Mouse (Mus musculus) gastrocnemius, postnatal 10 days (tissue): ENCODE results near the gene Ttc30a2. TPM values are rescaled to one million over a fixed set of nuclear protein-coding genes. Genes with fewer than 3 reads are reported as not detected.
A peak's percentile ranks its signal among the peaks of the same experiment; 100 is the strongest.
"Not testable (repeated sequence)": the region's sequence is repeated elsewhere in the genome, so short reads cannot be mapped to it uniquely, and the experiment has no call there.

Experiments
- DNase-seq: peaks from one replicate; pipeline ENCODE4 v3.0.0; 2021; ENCODE audit warnings: mixed read lengths
- total RNA-seq, 2 experiments: library from RNA; stranded (reverse); gene quantifications; 2 replicates each; pipeline ENCODE4 v1.2.3; 2021

Gene Ttc30a2
- total RNA-seq, 2 experiments from 2014 or later: 0.45 TPM; not detected in 1

GRCm38 (mm10) chr2:75980933-75981439 lies 3.0 kb upstream of the Ttc30a2 start:
- DNase-seq: not testable (repeated sequence)

GRCm38 (mm10) chr2:75976070-75976469 lies 1.9 kb downstream of the Ttc30a2 start:
- not testable (repeated sequence) for DNase-seq

GRCm38 (mm10) chr2:75974131-75974530 lies 3.8 kb downstream of the Ttc30a2 start:
- no peak for DNase-seq

- DNase-seq: peak; percentile 33
Observed at GRCm38 (mm10) chr2:75964972-75965371, 13.0 kb downstream of the Ttc30a2 start.

GRCm38 (mm10) chr2:75964512-75964911 lies 13.5 kb downstream of the Ttc30a2 start:
- peak; percentile 60 for DNase-seq

GRCm38 (mm10) chr2:75964051-75964450 lies 13.9 kb downstream of the Ttc30a2 start:
- DNase-seq: no peak

GRCm38 (mm10) chr2:75963211-75963840 lies 14.6 kb downstream of the Ttc30a2 start:
- no peak for DNase-seq

- no peak for DNase-seq
Observed at GRCm38 (mm10) chr2:75960366-75961330, 17.3 kb downstream of the Ttc30a2 start.

DNA sequence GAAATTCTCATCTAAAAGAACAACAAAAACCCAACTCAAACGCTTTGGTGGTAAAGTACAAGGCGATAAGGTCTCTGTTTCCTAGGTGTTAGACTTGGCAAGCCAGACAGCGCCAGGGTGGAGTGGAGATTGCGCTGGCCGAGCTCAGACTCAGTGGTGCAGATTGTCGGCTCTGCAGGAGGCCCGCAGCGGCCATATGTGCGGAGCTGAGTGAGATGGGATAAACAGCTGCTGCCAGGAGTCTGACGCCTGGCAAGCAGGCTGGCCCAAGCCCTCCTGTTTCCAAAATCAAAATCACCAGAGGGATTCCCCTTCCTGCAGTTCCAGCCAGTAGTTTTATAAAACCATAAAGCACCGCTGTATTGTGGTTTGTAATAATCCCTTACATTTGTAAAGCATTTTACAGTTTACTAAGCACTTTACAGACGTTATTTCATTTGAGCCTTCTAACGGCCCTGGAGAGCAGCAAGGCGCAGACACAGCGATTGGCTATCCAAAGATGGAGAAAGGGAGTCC lies 18.1 kb downstream of the Ttc30a2 start:
- peak; percentile 32 for DNase-seq

GRCm38 (mm10) chr2:75959183-75959849 lies 18.7 kb downstream of the Ttc30a2 start:
- DNase-seq: no peak

DNA sequence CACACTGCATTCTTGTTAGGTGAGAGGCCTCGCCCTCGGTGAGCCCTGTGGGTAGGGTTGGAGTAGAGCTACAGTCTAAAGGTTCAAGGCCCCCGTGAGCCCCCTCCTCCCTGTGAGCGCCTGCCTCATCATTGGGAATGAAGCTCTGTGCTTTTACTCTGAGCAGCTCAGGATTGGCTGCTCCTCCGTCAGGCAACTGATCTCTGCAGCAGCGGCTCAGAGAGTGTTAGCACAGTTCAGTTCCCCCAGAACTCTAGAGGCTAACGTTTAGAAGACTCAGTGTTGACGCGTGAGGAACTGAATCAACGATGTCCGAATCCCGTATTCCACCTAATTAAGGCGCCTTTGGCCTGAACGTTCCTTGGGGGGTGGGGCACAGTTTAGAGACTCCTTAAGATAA lies 22.3 kb downstream of the Ttc30a2 start:
- DNase-seq: no peak

- DNase-seq: no peak
Observed at GRCm38 (mm10) chr2:75953320-75953719, 24.6 kb downstream of the Ttc30a2 start.

- no peak for DNase-seq
Observed at GRCm38 (mm10) chr2:75950685-75951084, 27.3 kb downstream of the Ttc30a2 start.

- peak; percentile 76 for DNase-seq
Observed at GRCm38 (mm10) chr2:75938117-75939063, 39.6 kb downstream of the Ttc30a2 start, which contains the start of gene Ttc30b. TSS of gene Ttc30b (minus strand) at chr2:75938585.

DNA sequence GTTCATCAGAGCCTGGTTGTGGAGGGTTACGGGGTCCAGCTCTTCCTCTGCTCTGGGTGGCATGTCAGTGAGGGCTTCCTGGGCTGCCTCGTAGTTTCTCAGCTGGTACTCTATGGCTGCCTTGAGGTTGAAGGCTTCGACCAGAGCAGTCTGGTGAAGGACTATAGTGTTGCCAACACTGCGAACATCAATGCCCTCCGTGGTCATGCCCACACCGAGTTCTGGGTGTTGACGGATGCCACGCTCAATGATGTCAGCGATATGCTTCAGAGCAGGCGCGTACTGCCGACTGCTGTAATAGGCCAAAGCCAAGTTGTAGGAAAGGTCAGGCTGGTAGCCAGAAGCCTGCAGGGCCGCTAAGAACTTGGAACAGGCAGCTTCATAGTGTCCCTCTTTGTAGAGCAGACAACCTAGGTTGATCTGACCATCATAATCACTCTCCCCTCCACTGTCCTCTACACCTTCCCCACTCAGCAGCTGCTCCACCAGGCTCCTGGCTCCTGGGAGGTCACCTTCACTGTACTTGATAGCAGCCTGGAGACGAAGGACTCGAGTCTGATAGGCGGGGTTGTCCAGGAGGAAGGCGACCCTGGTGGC lies 40.4 kb downstream of the Ttc30a2 start:
- not testable (repeated sequence) for DNase-seq

DNA sequence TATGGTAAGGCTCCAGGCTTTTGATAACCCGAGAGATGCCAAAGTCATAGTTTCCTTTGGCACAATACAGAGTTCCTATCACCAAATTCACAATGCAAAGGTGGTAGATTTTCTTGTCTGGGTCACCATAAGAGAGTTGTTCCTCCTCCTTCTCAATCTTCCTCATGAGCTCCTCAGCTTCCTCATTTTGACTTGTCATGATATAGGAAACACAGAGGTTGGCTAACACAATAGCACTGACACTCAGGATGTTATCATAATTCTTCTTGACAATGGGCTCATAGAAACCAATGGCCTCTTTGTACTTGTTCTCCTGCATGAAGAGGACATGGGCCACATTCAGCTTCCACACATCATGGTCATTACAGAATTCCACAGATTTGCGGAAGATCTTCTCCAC lies 41.3 kb downstream of the Ttc30a2 start:
- DNase-seq: not testable (repeated sequence)

- no peak for DNase-seq
Observed at GRCm38 (mm10) chr2:75933541-75933940, 44.4 kb downstream of the Ttc30a2 start.

GRCm38 (mm10) chr2:75930941-75931340 lies 47.0 kb downstream of the Ttc30a2 start:
- no peak for DNase-seq

GRCm38 (mm10) chr2:75929786-75930444 lies 48.1 kb downstream of the Ttc30a2 start:
- no peak for DNase-seq

DNA sequence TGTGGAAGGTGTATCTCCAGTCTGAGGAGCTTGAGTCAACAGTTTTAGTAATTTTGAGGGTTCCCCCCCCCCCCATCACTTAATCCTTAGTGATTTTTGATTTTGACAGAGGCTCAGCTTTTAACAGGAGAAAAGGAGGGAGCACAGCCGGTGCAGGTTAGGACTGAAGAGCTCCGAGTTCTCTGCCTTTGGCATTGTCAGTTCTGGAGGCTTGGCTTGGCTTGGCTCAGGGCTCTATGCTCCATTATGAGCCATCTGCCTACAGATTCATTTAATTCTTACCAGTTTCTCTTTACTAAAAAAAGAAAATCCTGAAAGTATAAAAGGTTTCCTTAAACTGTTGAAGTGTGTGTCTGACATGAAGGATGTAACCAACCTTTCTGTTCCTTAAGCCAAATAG lies 48.8 kb downstream of the Ttc30a2 start:
- DNase-seq: no peak
